Mouse (Mus musculus): ENCODE results near the gene Egfr. TPM values are rescaled to one million over a fixed set of nuclear protein-coding genes. Genes with fewer than 3 reads are reported as not detected.

The Egfr gene
- total and polyA plus RNA-seq, 2 experiments from 2014 or later = 12.4 to 29.3 TPM

GRCm38 (mm10) chr11:16871120-16871519 is 119.1 kb downstream of the Egfr start:
- Histone ChIP-seq H3K4me2 (ENCODE audit: low read depth, low read length) (no peak overlapping the region), H3K27ac (no peak overlapping the region), H3K9me3 (ENCODE audit: low read length) (no peaks in the 10 kb centered on the region), H3K9ac (replicated peaks; ENCODE audit: low read length) (no peak overlapping the region), H3K27me3 (ENCODE audit: insufficient read depth, low read length) (no peaks in the 10 kb centered on the region), H3K4me1 (ENCODE audit: insufficient read depth, low read length) (no peaks in the 10 kb centered on the region), H3K4me3 (ENCODE audit: low read length) (no peak overlapping the region), H3K36me3 (ENCODE audit: insufficient read depth, low read length) (no peaks in the 10 kb centered on the region; the same call in 1 of the 2 replicates)
- peak; percentile 50 for TF ChIP-seq CTCF (IDR thresholded peaks at IDR 0.05; ENCODE audit: low read depth)
- peak; percentile 64; the same call in 1 of the 2 replicates for ATAC-seq
- DNase-seq (ENCODE audit: low spot score) = peak; percentile 45
- whole genome bisulfite sequencing = 70% methylated on average over 5 of the region's 5 CpGs

- no peak for TF ChIP-seq CTCF (IDR thresholded peaks at IDR 0.05; ENCODE audit: low read depth)
- no peaks in the 10 kb centered on the region for H3K9me3 ChIP-seq (ENCODE audit: low read length)
- H3K4me1 ChIP-seq (ENCODE audit: insufficient read depth, low read length) = 0 out of 2 replicates have a peak, but pooled peaks cover 4% of the 10 kb centered on the region
- no peak overlapping the region for H3K9ac ChIP-seq (replicated peaks; ENCODE audit: low read length)
- DNase-seq (ENCODE audit: low spot score) (peak; percentile 55), ATAC-seq (0 out of 2 replicates have a peak, but pooled peaks have one; percentile 32)
- H3K4me3 ChIP-seq (ENCODE audit: low read length) = no peak overlapping the region
- H3K4me2 ChIP-seq (ENCODE audit: low read depth, low read length) = no peak overlapping the region
- peak overlapping the region; percentile 20; the same call in 1 of the 2 replicates for H3K27ac ChIP-seq
- 24% methylated on average over 9 of the region's 9 CpGs for WGBS
- H3K27me3 ChIP-seq (ENCODE audit: insufficient read depth, low read length) = no peaks in the 10 kb centered on the region
- H3K36me3 ChIP-seq (ENCODE audit: insufficient read depth, low read length) = no peaks in the 10 kb centered on the region; the same call in 1 of the 2 replicates
Measured at GRCm38 (mm10) chr11:16877676-16878378, 125.8 kb downstream of the Egfr start.

GRCm38 (mm10) chr11:16881932-16882331 is 129.9 kb downstream of the Egfr start:
- Histone ChIP-seq H3K36me3 (ENCODE audit: insufficient read depth, low read length) (no peaks in the 10 kb centered on the region), H3K9me3 (ENCODE audit: low read length) (no peaks in the 10 kb centered on the region), H3K4me1 (ENCODE audit: insufficient read depth, low read length) (0 out of 2 replicates have a peak, but pooled peaks cover 4% of the 10 kb centered on the region), H3K27me3 (ENCODE audit: insufficient read depth, low read length) (no peaks in the 10 kb centered on the region), H3K4me2 (ENCODE audit: low read depth, low read length) (no peak overlapping the region), H3K27ac (no peak overlapping the region), H3K4me3 (ENCODE audit: low read length) (no peak overlapping the region), H3K9ac (replicated peaks; ENCODE audit: low read length) (no peak overlapping the region)
- WGBS = 69% methylated on average over 4 of the region's 4 CpGs
- no peak for DNase-seq (ENCODE audit: low spot score)
- no peak for TF ChIP-seq CTCF (IDR thresholded peaks at IDR 0.05; ENCODE audit: low read depth)
- ATAC-seq = no peak

GRCm38 (mm10) chr11:16886152-16886551 is 134.1 kb downstream of the Egfr start:
- H3K9ac ChIP-seq (replicated peaks; ENCODE audit: low read length) = no peak overlapping the region
- H3K4me1 ChIP-seq (ENCODE audit: insufficient read depth, low read length) = no peaks in the 10 kb centered on the region
- no peak overlapping the region for H3K27ac ChIP-seq
- no peaks in the 10 kb centered on the region for H3K9me3 ChIP-seq (ENCODE audit: low read length)
- H3K4me3 ChIP-seq (ENCODE audit: low read length) = no peak overlapping the region
- H3K4me2 ChIP-seq (ENCODE audit: low read depth, low read length) = no peak overlapping the region
- ATAC-seq (peak; percentile 59), DNase-seq (ENCODE audit: low spot score) (peak; percentile 51)
- H3K36me3 ChIP-seq (ENCODE audit: insufficient read depth, low read length) = no peaks in the 10 kb centered on the region
- TF ChIP-seq CTCF (IDR thresholded peaks at IDR 0.05; ENCODE audit: low read depth) = no peak
- H3K27me3 ChIP-seq (ENCODE audit: insufficient read depth, low read length) = no peaks in the 10 kb centered on the region
- 59% methylated on average over 6 of the region's 6 CpGs for WGBS

- H3K4me2 ChIP-seq (ENCODE audit: low read depth, low read length) = no peak overlapping the region
- no peaks in the 10 kb centered on the region for H3K9me3 ChIP-seq (ENCODE audit: low read length)
- TF ChIP-seq CTCF (IDR thresholded peaks at IDR 0.05; ENCODE audit: low read depth) = no peak
- no peak overlapping the region for H3K9ac ChIP-seq (replicated peaks; ENCODE audit: low read length)
- no peak overlapping the region for H3K4me3 ChIP-seq (ENCODE audit: low read length)
- ATAC-seq (no peak), DNase-seq (ENCODE audit: low spot score) (no peak)
- no peaks in the 10 kb centered on the region for H3K36me3 ChIP-seq (ENCODE audit: insufficient read depth, low read length)
- H3K4me1 ChIP-seq (ENCODE audit: insufficient read depth, low read length) = no peaks in the 10 kb centered on the region
- no peaks in the 10 kb centered on the region for H3K27me3 ChIP-seq (ENCODE audit: insufficient read depth, low read length)
- no peak overlapping the region for H3K27ac ChIP-seq
Measured at GRCm38 (mm10) chr11:16888086-16888485, 136.1 kb downstream of the Egfr start.

GRCm38 (mm10) chr11:16895441-16896356 is 143.7 kb downstream of the Egfr start:
- no peak overlapping the region for H3K4me3 ChIP-seq (ENCODE audit: low read length)
- no peak for ATAC-seq
- no peak overlapping the region for H3K27ac ChIP-seq
- H3K9ac ChIP-seq (replicated peaks; ENCODE audit: low read length) = no peak overlapping the region
- 0 out of 2 replicates have a peak, but pooled peaks cover 10% of the 10 kb centered on the region for H3K36me3 ChIP-seq (ENCODE audit: insufficient read depth, low read length)
- H3K9me3 ChIP-seq (ENCODE audit: low read length) = no peaks in the 10 kb centered on the region
- no peaks in the 10 kb centered on the region for H3K27me3 ChIP-seq (ENCODE audit: insufficient read depth, low read length)
- no peak overlapping the region for H3K4me2 ChIP-seq (ENCODE audit: low read depth, low read length)
- no peak for TF ChIP-seq CTCF (IDR thresholded peaks at IDR 0.05; ENCODE audit: low read depth)
- H3K4me1 ChIP-seq (ENCODE audit: insufficient read depth, low read length) = no peaks in the 10 kb centered on the region
- peak; percentile 17 for DNase-seq (ENCODE audit: low spot score)
- 66% methylated on average over 13 of the region's 13 CpGs for WGBS

All from hindbrain, postnatal 0 days (tissue).